Mouse (Mus musculus) midbrain, embryonic 14.5 days (tissue): ENCODE results near the gene Cfap97d1. TPM values are rescaled to one million over a fixed set of nuclear protein-coding genes. Genes with fewer than 3 reads are reported as not detected.
"Not testable (repeated sequence)": the region's sequence is repeated elsewhere in the genome, so short reads cannot be mapped to it uniquely, and the experiment has no call there.

ENCODE experiments used
- ATAC-seq: fragments of 200-750 bp; cut with Nextera tagmentation; 2 replicates; pipeline ENCODE4 v1.8.0; 2017; ENCODE audit warnings: moderate number of reproducible peaks, moderate library complexity; ENCODE audit not compliant: low FRiP score, low TSS enrichment
- DNase-seq: peaks from one replicate; pipeline ENCODE4 v3.0.0-alpha.2; 2015
- H3K27ac ChIP-seq: fragments of 300-500 bp; sonication (generic); replicated peaks from 2 replicates; pipeline ENCODE4 v1.5.1; 2014; ENCODE audit warnings: mild to moderate bottlenecking, low read depth, low read length, moderate library complexity
- H3K27me3 ChIP-seq: fragments of 300-500 bp; sonication (generic); 2 replicates; pipeline ENCODE4 v1.6.1; 2014; ENCODE audit warnings: low read length, control low read depth, mixed read lengths; ENCODE audit not compliant: control insufficient read depth, insufficient read depth
- H3K36me3 ChIP-seq: fragments of 300-500 bp; sonication (generic); 2 replicates; pipeline ENCODE4 v1.6.1; 2014; ENCODE audit warnings: low read length, control low read depth; ENCODE audit not compliant: control insufficient read depth, insufficient read depth
- H3K4me1 ChIP-seq: fragments of 300-500 bp; sonication (generic); 2 replicates; pipeline ENCODE4 v1.6.1; 2014; ENCODE audit warnings: mild to moderate bottlenecking, antibody characterized with exemption, low read length, control low read depth; ENCODE audit not compliant: control insufficient read depth, insufficient read depth
- H3K4me2 ChIP-seq: fragments of 300-500 bp; sonication (generic); 2 replicates; pipeline ENCODE4 v1.6.1; 2014; ENCODE audit warnings: mild to moderate bottlenecking, low read length, moderate library complexity
- H3K4me3 ChIP-seq: fragments of 300-500 bp; sonication (generic); replicated peaks from 2 replicates; pipeline ENCODE4 v1.5.1; 2014; ENCODE audit warnings: low read depth, low read length
- H3K9ac ChIP-seq: fragments of 300-500 bp; sonication (generic); replicated peaks from 2 replicates; pipeline ENCODE4 v1.6.1; 2014; ENCODE audit warnings: mild to moderate bottlenecking, low read length, moderate library complexity
- H3K9me3 ChIP-seq: fragments of 300-500 bp; sonication (generic); 2 replicates; pipeline ENCODE4 v1.6.1; 2016; ENCODE audit warnings: low read length, control low read depth, mixed read lengths; ENCODE audit not compliant: control insufficient read depth
- WGBS: fragments of 180-500 bp; shearing (Covaris S2); extraction: QIAGEN DNeasy Blood & Tissue Kit; methylation state at CpG from one replicate; pipeline ENCODE4 v1.1.7; 2014; 5-methylcytosine and 5-hydroxymethylcytosine counted together
- polyA plus RNA-seq: library from polyadenylated mRNA; unstranded; fragments of >200 nt; fragmentation: Nextera tagmentation; extraction: Ambion mirVana; gene quantifications from 2 replicates; pipeline ENCODE4 v1.2.1, GENCODE M21; 2014

The Cfap97d1 gene
- polyA plus RNA-seq, 1 experiment from 2014 or later, result not detected

GRCm38 (mm10) chr11:101979140-101979539, 4.9 kb upstream of the Cfap97d1 start:
- no peak for ATAC-seq
- Histone ChIP-seq H3K36me3 (no peaks in the 10 kb centered on the region), H3K4me3 (no peak overlapping the region), H3K27me3 (no peaks in the 10 kb centered on the region), H3K27ac (no peak overlapping the region), H3K4me2 (no peak overlapping the region), H3K4me1 (peaks cover 10% of the 10 kb centered on the region), H3K9ac (no peak overlapping the region), H3K9me3 (no peaks in the 10 kb centered on the region)
- DNase-seq, result no peak
- 89% methylated on average over 5 of the region's 5 CpGs for WGBS

DNA sequence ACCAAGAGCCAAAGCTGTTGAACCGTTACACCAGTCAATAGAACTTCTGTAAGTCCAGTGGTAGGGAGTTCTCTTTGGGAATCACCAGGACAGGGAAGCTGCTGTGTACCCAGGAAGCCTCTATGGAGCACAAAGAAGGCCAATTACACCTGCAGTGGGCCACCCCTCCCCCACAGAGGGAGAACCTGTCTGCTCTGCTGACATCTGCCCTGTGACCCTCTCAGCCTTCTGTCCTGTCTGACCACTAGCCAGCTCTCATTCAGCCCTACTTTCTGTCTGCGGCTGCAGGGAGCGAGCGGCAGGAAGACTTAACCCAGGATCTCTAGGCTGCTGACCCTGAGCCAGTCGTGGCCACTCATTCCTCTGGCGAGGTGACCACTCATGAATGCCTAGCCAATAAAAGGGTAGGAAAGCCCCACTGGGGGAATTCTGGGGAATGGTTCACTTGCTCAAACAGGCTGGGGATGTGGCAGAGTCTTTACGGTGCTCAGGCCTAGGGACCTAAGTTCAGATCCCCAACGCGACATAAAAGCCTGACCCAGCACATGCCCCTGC, 3.4 kb upstream of the Cfap97d1 start:
- Histone ChIP-seq H3K9ac (no peak overlapping the region), H3K4me2 (no peak overlapping the region), H3K27ac (no peak overlapping the region), H3K36me3 (no peaks in the 10 kb centered on the region), H3K4me3 (no peak overlapping the region), H3K4me1 (peaks cover 14% of the 10 kb centered on the region), H3K27me3 (no peaks in the 10 kb centered on the region), H3K9me3 (no peaks in the 10 kb centered on the region)
- ATAC-seq (no peak), DNase-seq (no peak)
- WGBS, result 74% methylated on average over 9 of the region's 9 CpGs

GRCm38 (mm10) chr11:101981850-101982249, 2.2 kb upstream of the Cfap97d1 start:
- no peak overlapping the region for H3K4me3 ChIP-seq
- no peak overlapping the region for H3K27ac ChIP-seq
- no peak overlapping the region for H3K9ac ChIP-seq
- no peaks in the 10 kb centered on the region for H3K27me3 ChIP-seq
- H3K36me3 ChIP-seq, result no peaks in the 10 kb centered on the region
- peaks cover 14% of the 10 kb centered on the region for H3K4me1 ChIP-seq
- no peaks in the 10 kb centered on the region for H3K9me3 ChIP-seq
- no peak overlapping the region for H3K4me2 ChIP-seq
- WGBS, result 91% methylated on average over 12 of the region's 12 CpGs
- ATAC-seq (no peak), DNase-seq (no peak)

DNA sequence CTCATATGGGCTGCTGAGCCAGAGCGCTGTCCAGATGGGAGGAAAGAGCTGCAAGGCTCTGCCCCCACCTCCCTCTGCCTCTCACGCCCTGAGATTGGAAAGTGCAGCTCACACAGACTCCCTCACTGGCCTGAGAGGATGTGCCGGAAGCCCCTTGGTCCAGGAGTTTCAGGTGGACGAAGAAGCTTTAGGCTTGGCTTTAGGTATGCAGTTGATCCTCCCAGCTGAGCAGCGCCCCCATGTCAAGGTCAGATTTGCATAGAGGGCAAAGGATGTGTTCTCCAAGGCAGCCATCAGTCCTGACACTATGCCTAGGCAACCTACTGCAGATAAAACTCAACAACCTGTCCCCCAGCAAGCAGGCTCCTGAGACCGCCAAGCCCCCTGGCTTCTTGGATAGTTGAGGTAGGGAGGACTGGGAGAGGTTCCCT, 1.1 kb upstream of the Cfap97d1 start:
- Histone ChIP-seq H3K27ac (no peak overlapping the region), H3K4me1 (peaks cover 14% of the 10 kb centered on the region), H3K9ac (no peak overlapping the region), H3K27me3 (no peaks in the 10 kb centered on the region), H3K9me3 (no peaks in the 10 kb centered on the region), H3K36me3 (no peaks in the 10 kb centered on the region), H3K4me3 (no peak overlapping the region), H3K4me2 (peak overlapping the region; percentile 99)
- ATAC-seq (no peak), DNase-seq (no peak)
- 65% methylated on average over 6 of the region's 6 CpGs for WGBS

GRCm38 (mm10) chr11:101983431-101983921, 603 bp upstream of the Cfap97d1 start:
- no peak overlapping the region for H3K27ac ChIP-seq
- WGBS, result 74% methylated on average over 10 of the region's 10 CpGs
- ATAC-seq (no peak), DNase-seq (no peak)
- H3K27me3 ChIP-seq, result no peaks in the 10 kb centered on the region
- H3K36me3 ChIP-seq, result no peaks in the 10 kb centered on the region
- no peak overlapping the region for H3K9ac ChIP-seq
- H3K9me3 ChIP-seq, result no peaks in the 10 kb centered on the region
- H3K4me1 ChIP-seq, result peaks cover 14% of the 10 kb centered on the region
- peak overlapping the region; percentile 63; the same call in 1 of the 2 replicates for H3K4me3 ChIP-seq
- peak overlapping the region; percentile 99 for H3K4me2 ChIP-seq

GRCm38 (mm10) chr11:101985450-101985849, 1.4 kb downstream of the Cfap97d1 start:
- H3K27ac ChIP-seq, H3K9me3 ChIP-seq: not testable (repeated sequence)

DNA sequence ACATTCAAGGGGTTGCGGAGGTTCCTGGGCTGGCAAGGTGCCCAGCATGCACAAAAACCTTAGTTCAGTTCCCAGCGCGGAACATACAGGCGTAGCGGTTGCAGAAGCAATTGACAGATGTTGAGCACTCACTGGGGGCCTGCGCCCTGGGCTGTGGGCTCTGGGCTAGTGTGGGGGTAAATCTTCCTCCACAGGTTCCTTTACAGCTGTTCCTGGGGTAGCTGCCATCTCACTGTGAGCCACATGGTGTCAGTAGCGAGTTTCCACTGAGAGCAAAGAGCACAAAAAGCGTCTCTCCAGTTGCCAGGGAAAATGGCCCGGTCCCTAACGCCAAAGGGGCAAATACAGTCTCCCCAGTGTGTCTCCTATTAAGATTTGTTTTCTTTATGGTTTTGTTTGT, 1.9 kb downstream of the Cfap97d1 start:
- Histone ChIP-seq H3K27me3 (no peaks in the 10 kb centered on the region), H3K27ac (no peak overlapping the region), H3K4me1 (peaks cover 14% of the 10 kb centered on the region), H3K4me3 (no peak overlapping the region), H3K9ac (no peak overlapping the region), H3K4me2 (no peak overlapping the region), H3K36me3 (no peaks in the 10 kb centered on the region), H3K9me3 (no peaks in the 10 kb centered on the region)
- no peak for ATAC-seq
- 10% methylated on average over 10 of the region's 10 CpGs for WGBS
- peak; percentile 93 for DNase-seq

More at GRCm38 (mm10) chr11:101985450-101985849, 1.4 kb downstream of the Cfap97d1 start:
- H3K9ac ChIP-seq, H3K4me3 ChIP-seq, H3K27me3 ChIP-seq, H3K36me3 ChIP-seq, DNase-seq, ATAC-seq: not testable (repeated sequence)
- Histone ChIP-seq H3K4me1 (peaks cover 14% of the 10 kb centered on the region), H3K4me2 (peak overlapping the region; percentile 99; the same call in 1 of the 2 replicates)
- WGBS, result 71% methylated on average over 6 of the region's 6 CpGs

- no peak for DNase-seq
- Histone ChIP-seq H3K27me3 (no peaks in the 10 kb centered on the region), H3K36me3 (no peaks in the 10 kb centered on the region), H3K4me1 (peaks cover 14% of the 10 kb centered on the region), H3K4me3 (no peak within 1 kb of the TSS), H3K27ac (no peak within 1 kb of the TSS), H3K4me2 (no peak within 1 kb of the TSS), H3K9ac (no peak within 1 kb of the TSS), H3K9me3 (no peaks in the 10 kb centered on the region)
- WGBS, result 75% methylated on average over 3 of the region's 3 CpGs
- ATAC-seq, result no peak
Observed at GRCm38 (mm10) chr11:101986913-101987312, 2.8 kb downstream of the Cfap97d1 start, which contains the start of gene Dusp3. TSS of gene Dusp3 (minus strand) at chr11:101987013.

DNA sequence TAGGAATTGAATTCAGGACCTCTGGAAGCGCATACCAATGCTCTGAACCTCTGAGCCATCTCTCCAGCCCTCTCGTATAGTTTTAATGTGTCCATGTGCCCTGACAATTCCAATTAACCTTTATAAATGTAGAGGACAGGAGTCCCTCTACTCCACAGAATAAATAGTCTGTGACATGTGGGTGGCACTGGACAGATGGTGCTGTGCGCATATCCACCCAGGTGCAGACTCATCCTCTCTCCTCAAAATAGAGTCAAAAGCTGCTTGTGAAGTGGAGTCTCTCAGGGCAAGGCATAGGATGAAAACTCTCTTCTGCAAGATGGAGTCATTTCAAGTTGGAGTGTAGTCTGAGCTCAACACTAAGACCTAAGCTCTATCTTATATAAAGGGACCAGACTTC, 6.2 kb downstream of the Cfap97d1 start:
- H3K4me1 ChIP-seq, result no peaks in the 10 kb centered on the region
- DNase-seq, result no peak
- WGBS, result 85% methylated on average over 3 of the region's 3 CpGs

More for the DNA sequence above, 6.2 kb downstream of the Cfap97d1 start:
- no peak overlapping the region for H3K27ac ChIP-seq
- no peak overlapping the region for H3K4me2 ChIP-seq
- no peak overlapping the region for H3K9ac ChIP-seq
- no peaks in the 10 kb centered on the region for H3K36me3 ChIP-seq
- H3K9me3 ChIP-seq, result no peaks in the 10 kb centered on the region
- H3K4me3 ChIP-seq, result no peak overlapping the region
- H3K27me3 ChIP-seq, result no peaks in the 10 kb centered on the region
- no peak for ATAC-seq
